Mouse (Mus musculus) neural tube, embryonic 15.5 days (tissue): ENCODE measurements around the gene Hist2h2aa1. TPM values are rescaled to one million over a fixed set of nuclear protein-coding genes. Genes with fewer than 3 reads are reported as not detected.
"Not testable (repeated sequence)": the region's sequence is repeated elsewhere in the genome, so short reads cannot be mapped to it uniquely, and the experiment has no call there.

ENCODE experiments used
- ATAC-seq: fragments of 200-750 bp; cut with Nextera tagmentation; 2 replicates; pipeline ENCODE4 v1.8.0; 2017; ENCODE audit warnings: mild to moderate bottlenecking, moderate TSS enrichment, moderate library complexity; ENCODE audit not compliant: low FRiP score
- H3K27ac ChIP-seq: fragments of 300-500 bp; sonication (generic); replicated peaks from 2 replicates; pipeline ENCODE4 v1.5.1; 2015; ENCODE audit warnings: mild to moderate bottlenecking, inconsistent platforms
- H3K27me3 ChIP-seq: fragments of 300-500 bp; sonication (generic); replicated peaks from 2 replicates; pipeline ENCODE4 v1.6.1; 2015; ENCODE audit warnings: inconsistent platforms
- H3K36me3 ChIP-seq: fragments of 300-500 bp; sonication (generic); 2 replicates; pipeline ENCODE4 v1.6.1; 2015; ENCODE audit warnings: inconsistent platforms
- H3K4me1 ChIP-seq: fragments of 300-500 bp; sonication (generic); 2 replicates; pipeline ENCODE4 v1.6.1; 2015; ENCODE audit warnings: inconsistent platforms
- H3K4me2 ChIP-seq: fragments of 300-500 bp; sonication (generic); 2 replicates; pipeline ENCODE4 v1.6.1; 2015; ENCODE audit warnings: inconsistent platforms, mild to moderate bottlenecking, moderate library complexity
- H3K4me3 ChIP-seq: fragments of 300-500 bp; sonication (generic); replicated peaks from 2 replicates; pipeline ENCODE4 v1.5.1; 2015; ENCODE audit warnings: mild to moderate bottlenecking, inconsistent platforms
- H3K9ac ChIP-seq: fragments of 300-500 bp; sonication (generic); replicated peaks from 2 replicates; pipeline ENCODE4 v1.6.1; 2015; ENCODE audit warnings: mild to moderate bottlenecking, inconsistent platforms
- H3K9me3 ChIP-seq: fragments of 300-500 bp; sonication (generic); replicated peaks from 2 replicates; pipeline ENCODE4 v1.6.1; 2016; ENCODE audit warnings: inconsistent platforms
- WGBS: fragments of 180-500 bp; shearing (Covaris S2); methylation state at CpG from one replicate; pipeline ENCODE4 v1.1.7; 2015; ENCODE audit warnings: mixed read lengths; 5-methylcytosine and 5-hydroxymethylcytosine counted together
- polyA plus RNA-seq: library from polyadenylated mRNA; unstranded; fragments of >200 nt; fragmentation: Nextera tagmentation; extraction: Ambion mirVana; gene quantifications from 2 replicates; pipeline ENCODE4 v1.2.1, GENCODE M21; 2015

Gene Hist2h2aa1
- polyA plus RNA-seq, 1 experiment from 2014 or later: 14.3 TPM

- 50% methylated on average over 3 of the region's 3 CpGs for WGBS
- peak overlapping the region; percentile 73 for H3K4me2 ChIP-seq
- H3K9ac ChIP-seq: peak overlapping the region; percentile 89
- H3K9me3 ChIP-seq: no peaks in the 10 kb centered on the region
- peaks cover 25% of the 10 kb centered on the region for H3K4me1 ChIP-seq
- H3K4me3 ChIP-seq: peak overlapping the region; percentile 66
- H3K27ac ChIP-seq: peak overlapping the region; percentile 99
- H3K27me3 ChIP-seq: no peaks in the 10 kb centered on the region
- no peak for ATAC-seq
- no peaks in the 10 kb centered on the region for H3K36me3 ChIP-seq
These were observed 16.3 kb downstream of the Hist2h2aa1 start for GRCm38 (mm10) chr3:96261623-96262022.

- no peaks in the 10 kb centered on the region for H3K9me3 ChIP-seq
These were observed 17.0 kb downstream of the Hist2h2aa1 start for GRCm38 (mm10) chr3:96262216-96262875.

GRCm38 (mm10) chr3:96262979-96263550, 17.8 kb downstream of the Hist2h2aa1 start, which contains the start of gene Hist2h4:
TSS of gene Hist2h4 (minus strand) at chr3:96263311.
- no peaks in the 10 kb centered on the region for H3K9me3 ChIP-seq
- no peaks in the 10 kb centered on the region for H3K27me3 ChIP-seq
- H3K4me2 ChIP-seq: peak within 1 kb of the TSS; percentile 73
- peak within 1 kb of the TSS; percentile 99 for H3K27ac ChIP-seq
- peaks cover 31% of the 10 kb centered on the region for H3K4me1 ChIP-seq
- H3K36me3 ChIP-seq: no peaks in the 10 kb centered on the region
- WGBS: 0% methylated on average over 36 of the region's 40 CpGs
- ATAC-seq: peak; percentile 91
- H3K4me3 ChIP-seq: peak within 1 kb of the TSS; percentile 66
- peak within 1 kb of the TSS; percentile 89 for H3K9ac ChIP-seq

More at GRCm38 (mm10) chr3:96262216-96262875, 17.0 kb downstream of the Hist2h2aa1 start:
- Histone ChIP-seq H3K36me3 (no peaks in the 10 kb centered on the region), H3K9ac (peak overlapping the region; percentile 89), H3K27ac (peak overlapping the region; percentile 99), H3K27me3 (no peaks in the 10 kb centered on the region), H3K4me1 (peaks cover 25% of the 10 kb centered on the region), H3K4me3 (peak overlapping the region; percentile 66), H3K4me2 (peak overlapping the region; percentile 73)
- peak; percentile 84 for ATAC-seq
- WGBS: under 1% methylated on average over 19 of the region's 19 CpGs

DNA sequence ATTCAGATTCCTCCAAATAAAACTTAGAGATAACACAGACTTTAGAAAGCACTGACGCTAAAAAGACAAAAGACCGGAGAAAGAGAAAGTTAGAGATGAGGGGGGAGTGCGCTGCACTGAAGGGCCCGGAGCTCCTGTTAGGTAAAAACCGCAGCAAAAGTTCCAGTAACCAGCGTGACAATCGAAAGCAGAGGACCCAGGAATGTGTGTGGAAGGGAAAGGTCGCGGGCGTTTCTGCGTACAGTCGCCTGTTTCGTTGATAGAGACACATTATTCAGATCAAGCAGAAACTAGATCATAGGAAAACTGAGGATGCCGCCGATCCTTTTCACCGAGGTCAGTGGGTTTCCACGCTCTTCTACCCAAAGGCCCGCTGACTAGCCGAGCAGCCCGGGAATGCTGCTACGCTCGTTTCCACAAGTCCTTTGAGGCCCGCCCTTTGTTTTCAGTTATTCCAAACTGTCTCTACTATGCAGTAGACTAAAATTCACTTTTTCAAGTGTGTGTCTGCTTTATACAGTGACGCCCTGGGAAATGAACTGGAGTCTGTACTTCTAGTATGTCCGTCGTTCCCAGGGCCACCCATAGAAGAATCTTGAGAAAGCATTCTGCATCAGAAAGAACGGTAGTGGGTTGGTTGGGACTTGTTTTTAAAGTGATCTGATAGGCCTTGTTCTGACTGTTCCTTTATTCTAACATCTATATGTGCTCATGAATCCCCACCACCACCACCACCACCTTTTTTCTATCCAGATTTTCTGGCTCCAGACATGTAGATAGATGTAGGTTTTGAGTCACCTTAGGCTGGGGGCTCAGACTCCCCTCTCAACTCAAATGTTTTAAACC, 18.5 kb downstream of the Hist2h2aa1 start:
- Histone ChIP-seq H3K9ac (peak overlapping the region; percentile 55), H3K9me3 (no peaks in the 10 kb centered on the region), H3K4me3 (peak overlapping the region; percentile 66), H3K4me1 (peaks cover 33% of the 10 kb centered on the region), H3K27me3 (no peaks in the 10 kb centered on the region), H3K36me3 (no peaks in the 10 kb centered on the region), H3K27ac (peak overlapping the region; percentile 99), H3K4me2 (peak overlapping the region; percentile 73)
- peak; percentile 42; the same call in 1 of the 2 replicates for ATAC-seq
- WGBS: 4% methylated on average over 27 of the region's 27 CpGs

DNA sequence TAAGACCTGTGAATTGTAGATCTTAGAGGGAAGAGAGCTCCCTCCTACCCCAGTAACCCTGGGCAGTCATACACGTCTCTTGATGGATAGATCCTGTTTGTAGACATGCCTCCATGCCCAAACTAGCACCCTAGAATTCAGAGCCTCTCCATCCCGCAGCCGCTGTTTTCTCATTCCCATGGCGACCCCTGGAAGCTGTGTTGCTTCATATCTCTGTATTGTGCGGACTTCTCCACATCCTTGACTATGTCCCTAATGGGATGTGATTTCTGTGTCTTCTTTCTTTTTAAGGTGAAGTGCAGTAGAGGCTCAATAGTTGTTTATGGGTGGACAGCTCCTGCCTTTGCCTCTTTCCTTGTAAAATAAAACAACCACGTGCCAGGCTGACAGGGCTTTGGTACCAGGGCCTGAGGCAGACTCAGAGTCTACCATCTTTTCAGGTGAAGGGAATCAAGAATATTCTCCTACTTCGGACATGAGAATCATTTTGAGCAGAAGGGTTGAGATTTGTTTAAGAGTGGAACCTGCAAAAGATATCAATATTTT, 19.2 kb downstream of the Hist2h2aa1 start:
- H3K27me3 ChIP-seq: no peaks in the 10 kb centered on the region
- ATAC-seq: no peak
- no peaks in the 10 kb centered on the region for H3K36me3 ChIP-seq
- peak overlapping the region; percentile 73 for H3K4me2 ChIP-seq
- H3K9me3 ChIP-seq: no peaks in the 10 kb centered on the region
- peak overlapping the region; percentile 66; the same call in 1 of the 2 replicates for H3K4me3 ChIP-seq
- H3K27ac ChIP-seq: peak overlapping the region; percentile 99
- no peak overlapping the region for H3K9ac ChIP-seq
- H3K4me1 ChIP-seq: peaks cover 36% of the 10 kb centered on the region
- WGBS: 71% methylated on average over 7 of the region's 7 CpGs

- H3K9ac ChIP-seq: no peak overlapping the region
- WGBS: 94% methylated on average over 8 of the region's 8 CpGs
- H3K36me3 ChIP-seq: no peaks in the 10 kb centered on the region
- no peaks in the 10 kb centered on the region for H3K27me3 ChIP-seq
- no peak overlapping the region for H3K4me2 ChIP-seq
- H3K4me3 ChIP-seq: no peak overlapping the region
- no peaks in the 10 kb centered on the region for H3K9me3 ChIP-seq
- ATAC-seq: no peak
- peaks cover 35% of the 10 kb centered on the region for H3K4me1 ChIP-seq
- H3K27ac ChIP-seq: no peak overlapping the region
These were observed 20.9 kb downstream of the Hist2h2aa1 start for GRCm38 (mm10) chr3:96266132-96266710.

GRCm38 (mm10) chr3:96267541-96267940, 22.2 kb downstream of the Hist2h2aa1 start:
- WGBS: 80% methylated on average over 4 of the region's 4 CpGs
- H3K4me1 ChIP-seq: peaks cover 23% of the 10 kb centered on the region
- peak overlapping the region; percentile 84; the same call in 1 of the 2 replicates for H3K4me2 ChIP-seq

DNA sequence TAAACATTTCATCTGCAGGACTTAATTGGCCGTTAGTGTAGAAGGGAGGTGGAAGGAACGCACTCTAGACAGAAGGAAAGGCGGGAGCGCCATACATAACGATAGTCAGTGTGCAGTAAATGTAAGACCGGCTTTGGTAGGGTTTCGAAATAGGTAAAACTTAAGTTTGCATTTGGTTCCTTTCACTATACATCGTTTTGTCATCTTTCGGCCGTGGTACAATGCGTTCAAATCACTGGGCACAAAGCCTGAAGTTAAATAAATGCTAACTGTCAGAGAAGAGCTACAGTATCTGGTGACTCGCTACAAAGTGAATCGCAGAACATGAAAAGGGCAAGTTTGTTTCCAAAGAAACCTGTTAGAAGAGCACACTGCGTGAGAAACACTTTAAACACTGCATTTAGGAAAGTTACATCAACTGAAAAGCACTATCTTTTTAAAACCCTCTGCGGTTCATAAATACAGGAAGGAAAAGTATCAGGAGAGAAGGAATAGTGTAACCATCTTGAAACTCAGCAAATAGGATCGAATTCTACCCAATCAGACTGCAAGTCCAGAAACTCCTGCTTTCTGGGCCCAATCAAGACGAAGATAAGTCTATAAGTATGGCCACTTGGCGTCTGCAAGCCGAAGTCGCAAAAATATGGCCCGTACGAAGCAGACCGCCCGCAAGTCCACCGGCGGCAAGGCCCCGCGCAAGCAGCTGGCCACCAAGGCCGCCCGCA, 22.9 kb downstream of the Hist2h2aa1 start, which contains the start of gene Hist2h3b:
TSS of gene Hist2h3b (plus strand) at position 604 of the 725 bp plus-strand sequence.
- WGBS: 18% methylated on average over 26 of the region's 30 CpGs
- Histone ChIP-seq H3K4me3 (peak within 1 kb of the TSS; percentile 53), H3K9ac (peak within 1 kb of the TSS; percentile 48), H3K27me3 (no peaks in the 10 kb centered on the region), H3K36me3 (no peaks in the 10 kb centered on the region), H3K9me3 (no peaks in the 10 kb centered on the region), H3K27ac (peak within 1 kb of the TSS; percentile 96), H3K4me1 (peaks cover 23% of the 10 kb centered on the region), H3K4me2 (peak within 1 kb of the TSS; percentile 84)
- peak; percentile 65 for ATAC-seq

More at GRCm38 (mm10) chr3:96267541-96267940, 22.2 kb downstream of the Hist2h2aa1 start:
- peak overlapping the region; percentile 88 for H3K27ac ChIP-seq
- no peaks in the 10 kb centered on the region for H3K36me3 ChIP-seq
- H3K27me3 ChIP-seq: no peaks in the 10 kb centered on the region
- H3K9me3 ChIP-seq: no peaks in the 10 kb centered on the region
- ATAC-seq: no peak
- H3K9ac ChIP-seq: no peak overlapping the region
- no peak overlapping the region for H3K4me3 ChIP-seq

- Histone ChIP-seq H3K4me1 (peaks cover 19% of the 10 kb centered on the region), H3K27ac (peak overlapping the region; percentile 96), H3K4me2 (peak overlapping the region; percentile 84), H3K9ac (peak overlapping the region; percentile 48), H3K4me3 (peak overlapping the region; percentile 53)
- not testable (repeated sequence) for H3K9me3 ChIP-seq, H3K27me3 ChIP-seq, H3K36me3 ChIP-seq
- under 1% methylated on average over 12 of the region's 44 CpGs for WGBS
- peak; percentile 53 for ATAC-seq
These were observed 23.6 kb downstream of the Hist2h2aa1 start for GRCm38 (mm10) chr3:96268776-96269378.
